Mouse (Mus musculus): ENCODE data around the gene Tomm40.

Gene Tomm40

GRCm38 (mm10) chr7:19686521-19686920, 28.7 kb downstream of the Tomm40 start:
- no peak for DNase-seq (ENCODE audit: low read depth)

GRCm38 (mm10) chr7:19685374-19685773, 29.9 kb downstream of the Tomm40 start:
- no peak for DNase-seq (ENCODE audit: low read depth)

- peak; percentile 57 for DNase-seq (ENCODE audit: low read depth)
These were observed 31.5 kb downstream of the Tomm40 start for GRCm38 (mm10) chr7:19683771-19684201.

- no peak for DNase-seq (ENCODE audit: low read depth)
These were observed 32.3 kb downstream of the Tomm40 start for GRCm38 (mm10) chr7:19682979-19683378.

- no peak for DNase-seq (ENCODE audit: low read depth)
These were observed 34.0 kb downstream of the Tomm40 start, which contains the start of the genes Gm44805 and Apoc4 for GRCm38 (mm10) chr7:19681202-19681694. Gm44805 (minus strand) TSS chr7:19681423. Apoc4 (minus strand) TSS chr7:19681479.

GRCm38 (mm10) chr7:19680702-19681101, 34.5 kb downstream of the Tomm40 start:
- no peak for DNase-seq (ENCODE audit: low read depth)

GRCm38 (mm10) chr7:19678901-19679300, 36.3 kb downstream of the Tomm40 start:
- no peak for DNase-seq (ENCODE audit: low read depth)

- DNase-seq (ENCODE audit: low read depth): no peak
These were observed 37.4 kb downstream of the Tomm40 start, which contains the start of gene Apoc2 for GRCm38 (mm10) chr7:19677872-19678271. Apoc2 (minus strand) TSS chr7:19677941.

GRCm38 (mm10) chr7:19676662-19677061, 38.6 kb downstream of the Tomm40 start:
- peak; percentile 65 for DNase-seq (ENCODE audit: low read depth)

GRCm38 (mm10) chr7:19675824-19676223, 39.4 kb downstream of the Tomm40 start:
- DNase-seq (ENCODE audit: low read depth): no peak

GRCm38 (mm10) chr7:19673083-19673699, 42.0 kb downstream of the Tomm40 start:
- DNase-seq (ENCODE audit: low read depth): peak; percentile 44

GRCm38 (mm10) chr7:19671511-19671910, 43.7 kb downstream of the Tomm40 start:
- no peak for DNase-seq (ENCODE audit: low read depth)

GRCm38 (mm10) chr7:19668947-19669721, 46.1 kb downstream of the Tomm40 start:
- peak; percentile 96 for DNase-seq (ENCODE audit: low read depth)

GRCm38 (mm10) chr7:19667434-19667833, 47.8 kb downstream of the Tomm40 start:
- DNase-seq (ENCODE audit: low read depth): no peak

GRCm38 (mm10) chr7:19666750-19667149, 48.5 kb downstream of the Tomm40 start:
- peak; percentile 71 for DNase-seq (ENCODE audit: low read depth)

GRCm38 (mm10) chr7:19664955-19665841, 50.0 kb downstream of the Tomm40 start, which contains the start of gene Clptm1:
Clptm1 (minus strand) TSS chr7:19665033.
- DNase-seq (ENCODE audit: low read depth): peak; percentile 99

GRCm38 (mm10) chr7:19664455-19664954, 50.7 kb downstream of the Tomm40 start:
- no peak for DNase-seq (ENCODE audit: low read depth)

GRCm38 (mm10) chr7:19663940-19664339, 51.3 kb downstream of the Tomm40 start:
- no peak for DNase-seq (ENCODE audit: low read depth)

GRCm38 (mm10) chr7:19652614-19653013, 62.6 kb downstream of the Tomm40 start:
- DNase-seq (ENCODE audit: low read depth): no peak
